Mouse (Mus musculus): Measurements from ENCODE around the gene Slc38a7. TPM values are rescaled to one million over a fixed set of nuclear protein-coding genes. Genes with fewer than 3 reads are reported as not detected.
"Not testable (repeated sequence)": the region's sequence is repeated elsewhere in the genome, so short reads cannot be mapped to it uniquely, and the experiment has no call there.

Slc38a7 gene
- polyA plus RNA-seq, 1 experiment: 3.7 TPM

DNA sequence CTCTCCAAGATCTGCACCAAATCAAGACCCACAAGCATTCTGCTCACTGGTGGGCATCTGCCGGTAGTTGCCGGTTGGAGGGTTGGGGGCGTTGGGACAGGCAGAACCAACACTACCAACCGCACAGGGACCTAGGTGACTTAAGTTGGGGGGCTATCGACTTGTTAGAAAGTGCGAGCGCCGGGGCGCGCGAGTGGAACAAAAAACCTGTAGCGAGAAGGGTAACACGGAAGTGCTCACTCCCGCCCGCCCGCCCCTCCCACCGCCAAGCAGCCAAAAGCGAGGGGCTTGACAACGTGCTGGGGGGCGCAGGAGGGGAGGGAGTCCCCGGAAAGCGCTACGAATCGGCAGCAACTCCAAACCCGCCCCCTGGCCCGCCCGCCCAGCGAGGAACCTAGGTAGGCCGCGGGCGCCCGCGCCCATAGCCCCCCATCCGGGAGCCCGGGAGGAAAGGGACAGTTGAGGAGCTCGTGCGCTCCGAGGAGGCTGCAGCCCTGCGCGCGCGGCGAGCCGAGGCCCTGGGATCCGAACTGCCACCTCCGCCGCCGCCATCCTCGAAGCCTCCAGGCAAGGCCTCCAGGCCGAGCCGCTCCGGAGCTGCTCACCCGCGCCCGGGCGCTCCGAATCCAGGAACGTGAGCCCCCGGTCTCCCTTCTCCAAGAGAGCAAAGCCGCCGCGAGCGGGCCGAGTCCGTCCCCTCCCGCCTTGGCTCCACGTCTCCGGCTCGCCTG lies 46.7 kb downstream of the Slc38a7 start:
- peaks cover 3% of the 10 kb centered on the region; the same call in 1 of the 2 replicates for H3K4me1 ChIP-seq (ENCODE audit: control insufficient read depth, insufficient read depth, insufficient read length, low read length)
- peak overlapping the region; percentile 87 for H3K4me3 ChIP-seq (ENCODE audit: insufficient read depth, low read depth, low read length)
- peak overlapping the region; percentile 48 for H3K27ac ChIP-seq (replicated peaks; ENCODE audit: low read depth, low read length)

- Histone ChIP-seq H3K27ac (replicated peaks; ENCODE audit: low read depth, low read length) (no peak overlapping the region), H3K4me1 (ENCODE audit: control insufficient read depth, insufficient read depth, insufficient read length, low read length) (peaks cover 3% of the 10 kb centered on the region; the same call in 1 of the 2 replicates), H3K4me3 (ENCODE audit: insufficient read depth, low read depth, low read length) (peak overlapping the region; percentile 87)
Observed at GRCm38 (mm10) chr8:95805482-95805881, 47.9 kb downstream of the Slc38a7 start.

GRCm38 (mm10) chr8:95802231-95802630 lies 51.1 kb downstream of the Slc38a7 start:
- no peak overlapping the region for H3K4me3 ChIP-seq (ENCODE audit: insufficient read depth, low read depth, low read length)
- H3K4me1 ChIP-seq (ENCODE audit: control insufficient read depth, insufficient read depth, insufficient read length, low read length): peaks cover 3% of the 10 kb centered on the region; the same call in 1 of the 2 replicates
- H3K27ac ChIP-seq (replicated peaks; ENCODE audit: low read depth, low read length): no peak overlapping the region

DNA sequence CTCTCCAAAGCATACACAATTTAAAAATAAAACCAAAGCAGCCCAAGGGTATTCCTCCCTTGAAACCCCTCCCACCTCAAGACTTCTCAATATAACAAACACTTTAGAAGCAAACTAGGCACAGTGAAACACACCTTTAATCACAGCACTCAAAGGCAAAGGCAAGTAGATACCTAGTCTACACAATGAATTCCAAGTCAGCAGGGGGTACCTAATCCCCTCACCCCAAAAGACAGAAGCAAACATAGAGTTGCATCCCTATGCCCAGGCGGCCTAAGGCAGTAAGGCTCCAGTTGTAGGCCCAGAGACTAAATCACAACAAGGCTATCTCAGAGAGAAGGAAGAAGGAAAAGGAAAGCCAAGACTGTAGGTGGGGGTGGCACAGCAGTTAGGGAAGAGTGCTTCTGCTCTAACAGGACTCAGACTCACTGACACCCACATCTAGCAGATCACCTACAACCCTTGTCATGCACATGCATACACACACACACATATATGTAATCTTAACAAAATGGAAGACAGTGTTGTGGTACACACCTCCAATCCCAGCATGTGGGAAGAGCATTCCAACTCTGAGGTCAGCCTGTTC lies 51.8 kb downstream of the Slc38a7 start:
- Histone ChIP-seq H3K4me1 (ENCODE audit: control insufficient read depth, insufficient read depth, insufficient read length, low read length) (peaks cover 3% of the 10 kb centered on the region; the same call in 1 of the 2 replicates), H3K27ac (replicated peaks; ENCODE audit: low read depth, low read length) (no peak overlapping the region), H3K4me3 (ENCODE audit: insufficient read depth, low read depth, low read length) (no peak overlapping the region)

DNA sequence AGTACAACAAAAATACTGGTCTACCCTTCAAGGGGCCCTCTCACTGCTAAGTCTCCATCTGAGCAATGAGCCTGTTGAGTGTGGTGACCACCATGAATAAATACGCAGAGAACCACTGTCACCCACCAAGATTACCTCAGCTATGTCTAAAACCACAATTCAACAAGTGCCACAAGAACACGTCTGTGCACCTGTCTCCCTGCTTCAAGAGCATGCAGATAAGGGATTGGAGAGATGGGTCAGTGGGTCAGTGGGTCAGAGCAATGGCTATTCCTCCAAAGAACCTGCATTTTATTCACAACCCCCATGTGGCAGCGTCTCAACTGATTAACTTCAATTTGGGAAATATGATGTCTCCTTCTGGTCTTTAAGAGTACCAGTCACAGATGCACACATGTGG lies 53.0 kb downstream of the Slc38a7 start:
- Histone ChIP-seq H3K4me1 (ENCODE audit: control insufficient read depth, insufficient read depth, insufficient read length, low read length) (no peaks in the 10 kb centered on the region; the same call in 1 of the 2 replicates), H3K4me3 (ENCODE audit: insufficient read depth, low read depth, low read length) (no peak overlapping the region), H3K27ac (replicated peaks; ENCODE audit: low read depth, low read length) (no peak overlapping the region)

- no peaks in the 10 kb centered on the region; the same call in 1 of the 2 replicates for H3K4me1 ChIP-seq (ENCODE audit: control insufficient read depth, insufficient read depth, insufficient read length, low read length)
- no peak overlapping the region for H3K27ac ChIP-seq (replicated peaks; ENCODE audit: low read depth, low read length)
- H3K4me3 ChIP-seq (ENCODE audit: insufficient read depth, low read depth, low read length): no peak overlapping the region
Observed at GRCm38 (mm10) chr8:95799891-95800290, 53.4 kb downstream of the Slc38a7 start.

DNA sequence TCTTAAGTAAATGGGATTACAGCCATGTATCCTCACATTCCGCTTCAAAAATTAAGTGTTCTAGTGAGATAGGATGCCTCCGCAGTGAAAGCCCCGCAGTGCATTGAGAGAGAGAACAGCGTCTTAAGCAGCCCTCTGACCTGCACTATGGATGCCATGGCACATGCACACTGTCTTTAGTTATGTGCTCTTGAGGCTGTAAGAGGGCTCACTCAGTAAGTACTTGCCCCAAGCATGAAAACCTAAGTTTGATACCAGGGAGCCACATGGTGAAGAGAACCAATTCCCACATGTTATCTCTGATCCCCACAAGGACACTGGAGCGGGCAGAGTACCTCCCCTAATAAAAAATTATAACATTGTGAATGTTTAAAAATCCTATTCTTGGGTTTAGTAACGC lies 54.2 kb downstream of the Slc38a7 start:
- Histone ChIP-seq H3K4me1 (ENCODE audit: control insufficient read depth, insufficient read depth, insufficient read length, low read length) (no peaks in the 10 kb centered on the region; the same call in 1 of the 2 replicates), H3K4me3 (ENCODE audit: insufficient read depth, low read depth, low read length) (no peak overlapping the region), H3K27ac (replicated peaks; ENCODE audit: low read depth, low read length) (no peak overlapping the region)

GRCm38 (mm10) chr8:95795333-95796061 lies 57.8 kb downstream of the Slc38a7 start:
- not testable (repeated sequence) for H3K27ac ChIP-seq (replicated peaks; ENCODE audit: low read depth, low read length); H3K4me3 ChIP-seq (ENCODE audit: insufficient read depth, low read depth, low read length); H3K4me1 ChIP-seq (ENCODE audit: control insufficient read depth, insufficient read depth, insufficient read length, low read length)

Other genes starting within 250 kb of the Slc38a7 start
- 1.3 and 2.0 TPM in 2 replicates for gene Gins3, start 220.1 kb downstream of the Slc38a7 start, polyA plus RNA-seq (2012; ENCODE audit: insufficient read depth, insufficient read length, missing spikeins)
- 0.46 and 1.5 TPM in 2 replicates for gene Ndrg4, start 176.6 kb downstream of the Slc38a7 start, polyA plus RNA-seq (2012; ENCODE audit: insufficient read depth, insufficient read length, missing spikeins)
- gene Setd6, start 137.7 kb downstream of the Slc38a7 start, polyA plus RNA-seq (2012; ENCODE audit: insufficient read depth, insufficient read length, missing spikeins): 7.8 and 11.6 TPM in 2 replicates
- 32.1 and 35.7 TPM in 2 replicates for gene Cnot1, start 46.1 kb downstream of the Slc38a7 start, polyA plus RNA-seq (2012; ENCODE audit: insufficient read depth, insufficient read length, missing spikeins)
- 118 and 149 TPM in 2 replicates for gene Sap18b, start 28.2 kb downstream of the Slc38a7 start, polyA plus RNA-seq (2012; ENCODE audit: insufficient read depth, insufficient read length, missing spikeins)
- 17.1 and 21.0 TPM in 2 replicates for gene Got2, start 35.0 kb upstream of the Slc38a7 start, polyA plus RNA-seq (2012; ENCODE audit: insufficient read depth, insufficient read length, missing spikeins)